Mouse (Mus musculus): ENCODE data around the gene Sh3kbp1.

GRCm38 (mm10) chrX:159763801-159764200, 136.7 kb downstream of the Sh3kbp1 start:
- TF ChIP-seq EP300 (IDR thresholded peaks at IDR 0.05; ENCODE audit: insufficient read depth, low read depth, low read length): no peak
- no peak for TF ChIP-seq CTCF (IDR thresholded peaks at IDR 0.05; ENCODE audit: low read depth, low read length)

All from ES-Bruce4 (cell line).